ENCODE assay signal across 12 mouse cellular contexts in genomic region chr12:116028095-116028494, GRCm38 (mm10). TPM values are rescaled to one million over a fixed set of nuclear protein-coding genes. Genes with fewer than 3 reads are reported as not detected.
DNase-seq lines count a peak whose midpoint lies in the region; ATAC-seq and TF ChIP-seq lines count a peak whose summit lies in the region.
"Had no signal": no experiment of that assay in that cellular context is flagged by ENCODE, and none has a peak within 500 bp of the region (broad histone marks: within the 10 kb centered on the region; RNA-seq: fewer than 3 reads in every experiment).

No protein-coding gene starts in this region.

- no peak overlapping the region for H3K4me2 ChIP-seq in liver, embryonic 11.5 days
- H3K4me2 ChIP-seq in CH12.LX (ENCODE audit: insufficient read depth, low read depth, poor library complexity, severe bottlenecking) = no peak overlapping the region
- H3K4me2 ChIP-seq: heart, embryonic 15.5 days had no signal

- no peak overlapping the region for H3K9ac ChIP-seq in liver, adult 2 months (ENCODE audit: low read depth, low read length)
- no peak overlapping the region for H3K9ac ChIP-seq in liver, embryonic 11.5 days (ENCODE audit: low read depth, low read length)
- no peak overlapping the region for H3K9ac ChIP-seq in CH12.LX (ENCODE audit: insufficient read depth, low read depth)
- H3K9ac ChIP-seq: heart, embryonic 15.5 days had no signal

- TF ChIP-seq EP300 in CH12.LX (IDR thresholded peaks at IDR 0.05; ENCODE audit: low read length) = no peak

- TF ChIP-seq CTCF in liver, adult 2 months (IDR thresholded peaks at IDR 0.05; ENCODE audit: low read depth, low read length) = peak; percentile 43
- TF ChIP-seq CTCF in CH12.LX (conservative IDR thresholded peaks at IDR 0.05 in 1 of 2, IDR thresholded peaks at IDR 0.05 in 1 of 2; ENCODE audit: low read depth in 2 of 2, low read length in 2 of 2) = peak; percentile 72 to 85

- no peak for ATAC-seq in liver, embryonic 11.5 days (replicated peaks; ENCODE audit: low FRiP score)
- ATAC-seq in megakaryocyte, adult 5-6 weeks (ENCODE audit: poor library complexity, severe bottlenecking) = peak; percentile 98

- no peak overlapping the region for H3K27ac ChIP-seq in liver, adult 2 months (replicated peaks; ENCODE audit: insufficient read depth, low read depth, low read length)
- no peak overlapping the region for H3K27ac ChIP-seq in liver, embryonic 11.5 days (ENCODE audit: low read depth, low read length)
- no peak overlapping the region for H3K27ac ChIP-seq in CH12.LX (ENCODE audit: insufficient read depth, low read depth)
- H3K27ac ChIP-seq: heart, embryonic 15.5 days; midbrain, embryonic 10.5 days had no signal

- in situ Hi-C loops in CH12.LX (cut with MboI; ENCODE audit: low pct_ligation_motif_present, low pct_unique_long_range_greater_than_20kb, low sequenced_read_pairs) = no loop called here

- H3K4me3 ChIP-seq in liver, adult 2 months (ENCODE audit: insufficient read depth, low read depth, low read length) = no peak overlapping the region
- no peak overlapping the region for H3K4me3 ChIP-seq in liver, embryonic 11.5 days (ENCODE audit: low read depth, low read length)
- H3K4me3 ChIP-seq in CH12.LX (replicated peaks in 1 of 3; ENCODE audit: low read depth in 2 of 3, low read length in 2 of 3, poor library complexity in 1 of 3) = no peak overlapping the region
- H3K4me3 ChIP-seq: heart, embryonic 15.5 days; midbrain, embryonic 10.5 days had no signal

- H3K79me2 ChIP-seq in liver, adult 2 months (ENCODE audit: control insufficient read depth, insufficient read depth, low read length) = no peaks in the 10 kb centered on the region
- no peaks in the 10 kb centered on the region for H3K79me2 ChIP-seq in CH12.LX (replicated peaks; ENCODE audit: control insufficient read depth, extremely low read depth, insufficient read depth, poor library complexity, severe bottlenecking)

- H3K9me3 ChIP-seq in liver, embryonic 11.5 days (ENCODE audit: control insufficient read depth, low read length) = no peaks in the 10 kb centered on the region
- H3K9me3 ChIP-seq in CH12.LX (replicated peaks; ENCODE audit: low read length) = peaks cover 4% of the 10 kb centered on the region
- H3K9me3 ChIP-seq: heart, embryonic 15.5 days; midbrain, embryonic 10.5 days had no signal

- H3K36me3 ChIP-seq in liver, adult 2 months (ENCODE audit: control insufficient read depth, insufficient read depth, low read length) = no peaks in the 10 kb centered on the region
- no peaks in the 10 kb centered on the region for H3K36me3 ChIP-seq in liver, embryonic 11.5 days (ENCODE audit: control insufficient read depth, insufficient read depth, low read length)
- H3K36me3 ChIP-seq in CH12.LX (replicated peaks in 1 of 2; ENCODE audit: control insufficient read depth in 1 of 2, insufficient read depth in 1 of 2, low read length in 1 of 2) = no peaks in the 10 kb centered on the region
- H3K36me3 ChIP-seq: heart, embryonic 15.5 days; midbrain, embryonic 10.5 days had no signal

- WGBS in liver, adult 2 months = 44% methylated on average over 2 of the region's 2 CpGs
- WGBS in liver, embryonic 11.5 days = 44% methylated on average over 2 of the region's 2 CpGs

- H3K27me3 ChIP-seq in liver, adult 2 months (ENCODE audit: control insufficient read depth, insufficient read depth, low read length) = no peaks in the 10 kb centered on the region
- no peaks in the 10 kb centered on the region for H3K27me3 ChIP-seq in liver, embryonic 11.5 days (replicated peaks; ENCODE audit: control insufficient read depth, insufficient read depth, low read length)
- peaks cover 22% of the 10 kb centered on the region for H3K27me3 ChIP-seq in CH12.LX (replicated peaks)
- H3K27me3 ChIP-seq: heart, embryonic 15.5 days had no signal

- DNase-seq in liver, adult 2 months (ENCODE audit: extremely low read depth, low read depth, low spot score) = peak; percentile 35
- no peak for DNase-seq in liver, embryonic 11.5 days (ENCODE audit: low spot score)
- DNase-seq in CH12.LX (ENCODE audit: extremely low read depth) (peak; percentile 53), R1 (ENCODE audit: low read depth, low spot score) (peak; percentile 37)
- DNase-seq in heart, postnatal 4 days = no peak
- DNase-seq in gastrocnemius, adult 18-20 months (ENCODE audit: low spot score) = no peak
- no peak for DNase-seq in urinary bladder, postnatal 36 days (ENCODE audit: low spot score in 2 of 2)
- DNase-seq: adrenal gland, postnatal 36 days; right cerebral cortex, adult 18-20 months had no signal

- H3K4me1 ChIP-seq in liver, adult 2 months (ENCODE audit: control insufficient read depth, insufficient read depth, low read length) = no peaks in the 10 kb centered on the region
- H3K4me1 ChIP-seq in liver, embryonic 11.5 days (replicated peaks; ENCODE audit: control insufficient read depth, insufficient read depth, low read length) = no peaks in the 10 kb centered on the region
- no peaks in the 10 kb centered on the region for H3K4me1 ChIP-seq in CH12.LX (ENCODE audit: control insufficient read depth in 1 of 2, insufficient read depth in 2 of 2)
- H3K4me1 ChIP-seq: heart, embryonic 15.5 days; midbrain, embryonic 10.5 days had no signal

- TF ChIP-seq RAD21 in CH12.LX (IDR thresholded peaks at IDR 0.05; ENCODE audit: low read depth, low read length) = peak; percentile 55

- TF ChIP-seq POLR2A in liver, adult 2 months (IDR thresholded peaks at IDR 0.05; ENCODE audit: extremely low read depth, insufficient read depth, low read length) = no peak
- no peak for TF ChIP-seq POLR2A in CH12.LX (IDR thresholded peaks at IDR 0.05; ENCODE audit: low read depth, low read length)

- dilution Hi-C loops in CH12.LX (cut with MboI; ENCODE audit: extremely low pct_ligation_motif_present, extremely low pct_unique_long_range_greater_than_20kb, low sequenced_read_pairs) = no loop called here

TF ChIP-seq in CH12.LX, 34 proteins besides CTCF, POLR2A, EP300 and RAD21:
- TF ChIP-seq SMC3 (IDR thresholded peaks at IDR 0.05; ENCODE audit: low read depth, low read length) (peak; percentile 12; the same call in 1 of the 2 replicates), CHD1 (IDR thresholded peaks at IDR 0.05; ENCODE audit: low read depth, low read length) (no peak), ZMIZ1 (IDR thresholded peaks at IDR 0.05; ENCODE audit: low read depth, low read length) (no peak), MAZ (IDR thresholded peaks at IDR 0.05; ENCODE audit: low read depth, low read length) (no peak), GABPA (IDR thresholded peaks at IDR 0.05; ENCODE audit: insufficient replicate concordance, low read depth, low read length) (no peak), JUND (conservative IDR thresholded peaks at IDR 0.05; ENCODE audit: low read depth, low read length) (no peak), ZNF384 (IDR thresholded peaks at IDR 0.05; ENCODE audit: low read depth, low read length) (no peak), ELF1 (IDR thresholded peaks at IDR 0.05; ENCODE audit: low read depth, low read length) (no peak), ZKSCAN1 (IDR thresholded peaks at IDR 0.05; ENCODE audit: borderline replicate concordance, low read depth, low read length) (no peak)

RNA-seq across cellular contexts. Expression of gene Zfp386, which starts 19.4 kb away (rescaled TPM):
- total RNA-seq in liver, adult 2 months (2014; rRNA removed) = 11.1 and 15.3 TPM in 2 replicates
- polyA plus RNA-seq in liver, adult 2 months (2012; rRNA removed) = 2.5 and 2.7 TPM in 2 replicates
- 19.4 and 21.1 TPM in 2 replicates for polyA plus RNA-seq in liver, embryonic 11.5 days (2014; fragmentation: Nextera tagmentation; extraction: Ambion mirVana)
- total RNA-seq in CH12.LX (2012; rRNA removed) (13.4 and 13.9 TPM in 2 replicates), CH12.LX (2014; rRNA removed) (41.7 and 48.2 TPM in 2 replicates)
- 17.6 and 23.4 TPM in 2 replicates for polyA plus RNA-seq in CH12.LX (2012; ENCODE audit: insufficient read length, low read depth)
- 54.7 and 57.5 TPM in 2 replicates for total RNA-seq in megakaryocyte, adult 5-6 weeks (2015)
- 37.5 and 51.5 TPM in 2 replicates for total RNA-seq in megakaryocyte, adult 5-6 weeks (2017)
- 10 to 100 TPM; 26.0 to 30.0 TPM for total RNA-seq in heart, postnatal 4 days (2021)
- 10 to 100 TPM; 22.5 to 27.7 TPM for total RNA-seq in gastrocnemius, adult 18-20 months (2021)

RNA-seq across cellular contexts. Expression of gene Vipr2, which starts 49.4 kb away (rescaled TPM):
- total RNA-seq in liver, adult 2 months (2014; rRNA removed) = 0.07 and 0.18 TPM in 2 replicates
- polyA plus RNA-seq in liver, adult 2 months (2012; rRNA removed) = not detected in 2 replicates
- 0.40 and 1.1 TPM in 2 replicates for polyA plus RNA-seq in liver, embryonic 11.5 days (2014; fragmentation: Nextera tagmentation; extraction: Ambion mirVana)
- not detected in 2 replicates for total RNA-seq in CH12.LX (2012; rRNA removed)
- 0.05 TPM in 1 of 2 replicates, not detected in the other for total RNA-seq in CH12.LX (2014; rRNA removed)
- polyA plus RNA-seq in CH12.LX (2012; ENCODE audit: insufficient read length, low read depth) = 0.19 and 0.20 TPM in 2 replicates
- total RNA-seq in megakaryocyte, adult 5-6 weeks (2015) = 0.31 and 1.4 TPM in 2 replicates
- total RNA-seq in megakaryocyte, adult 5-6 weeks (2017) = 0.07 TPM in 1 of 2 replicates, not detected in the other
- total RNA-seq in heart, postnatal 4 days (2021) = 1 to 10 TPM; 1.9 to 2.4 TPM
- total RNA-seq in gastrocnemius, adult 18-20 months (2021) = 1 to 10 TPM in 1 of 2 experiments, under 1 TPM in 1; 0.87 to 1.5 TPM

Comparison
In these comparisons a context has a peak if more than half of its experiments do, and no peak if none do; other contexts are left out.
1. DNase-seq: peak in liver, adult 2 months (single experiment), CH12.LX (single experiment) and R1 (single experiment); none in liver, embryonic 11.5 days (single experiment), heart, postnatal 4 days (single experiment), gastrocnemius, adult 18-20 months (single experiment) and urinary bladder, postnatal 36 days (0 of 2).